Mouse (Mus musculus) MEL (cell line): ENCODE data around the gene Camk1d.

ENCODE experiments used
- CTCF ChIP-seq, 3 experiments: IDR thresholded peaks in 2 of 3; conservative IDR thresholded peaks in 1 of 3; 2 replicates each; pipeline ENCODE4 v1.5.1; 2011 to 2012; ENCODE audit warnings: low read length in 3 of 3, low read depth in 2 of 3, mild to moderate bottlenecking in 2 of 3, improper control_type of control experiment in 1 of 3, inconsistent platforms in 1 of 3, mixed read lengths in 1 of 3, moderate library complexity in 1 of 3; ENCODE audit not compliant: control insufficient read depth in 1 of 3, insufficient read depth in 1 of 3, poor library complexity in 1 of 3, severe bottlenecking in 1 of 3
- EP300 ChIP-seq, 2 experiments: IDR thresholded peaks; 2 replicates each; pipeline ENCODE4 v1.6.1; 2011; ENCODE audit warnings: improper control_type of control experiment in 2 of 2, low read length in 2 of 2, low read depth in 1 of 2, mild to moderate bottlenecking in 1 of 2
- MEF2A ChIP-seq: IDR thresholded peaks from 2 replicates; pipeline ENCODE4 v1.6.1; 2014; ENCODE audit warnings: low read depth, mild to moderate bottlenecking, inconsistent platforms, low read length, improper control_type of control experiment; ENCODE audit not compliant: poor library complexity, insufficient replicate concordance, severe bottlenecking; ENCODE audit errors: extremely low read depth
- POLR2A ChIP-seq, 2 experiments: IDR thresholded peaks; 2 replicates each; pipeline ENCODE4 v1.6.1; 2011 to 2012; ENCODE audit warnings: low read length in 2 of 2, mild to moderate bottlenecking in 2 of 2, control low read depth in 1 of 2, improper control_type of control experiment in 1 of 2, low read depth in 1 of 2, moderate library complexity in 1 of 2; ENCODE audit not compliant: control insufficient read depth in 1 of 2, insufficient read depth in 1 of 2, poor library complexity in 1 of 2
- TCF12 ChIP-seq: IDR thresholded peaks from 2 replicates; pipeline ENCODE4 v1.6.1; 2014; ENCODE audit warnings: low read depth, mild to moderate bottlenecking, inconsistent platforms, low read length, improper control_type of control experiment, moderate library complexity
- ZNF384 ChIP-seq: IDR thresholded peaks from 2 replicates; pipeline ENCODE4 v1.6.1; 2012; ENCODE audit warnings: low read depth, mild to moderate bottlenecking, inconsistent platforms, low read length, improper control_type of control experiment

DNA sequence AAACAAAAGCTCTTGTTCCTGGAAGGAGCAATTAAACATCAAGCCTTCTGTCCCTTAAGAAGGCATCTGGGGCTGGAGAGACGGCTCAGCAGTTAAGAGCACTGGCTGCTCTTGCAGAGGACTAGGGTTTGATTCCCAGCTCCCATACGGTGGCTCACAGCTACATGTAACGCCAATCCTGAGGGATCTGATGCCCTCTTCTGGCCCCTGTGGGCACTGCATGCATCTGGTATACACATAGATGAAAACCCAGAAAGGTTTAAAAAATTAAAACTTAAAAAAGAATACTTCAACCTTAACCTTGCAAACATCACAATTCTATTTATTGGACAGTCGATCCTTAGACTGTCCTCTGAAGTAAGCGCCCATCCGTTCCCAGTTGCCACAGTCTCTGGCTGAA lies 3.4 kb upstream of the Camk1d start:
- no peak for TF ChIP-seq ZNF384
- TF ChIP-seq EP300 (IDR thresholded peaks at IDR 0.05; ENCODE audit: low read depth in 1 of 2, low read length in 2 of 2): no peak
- TF ChIP-seq CTCF (IDR thresholded peaks at IDR 0.05 in 2 of 3, conservative IDR thresholded peaks at IDR 0.05 in 1 of 3; ENCODE audit: control insufficient read depth in 1 of 3, insufficient read depth in 1 of 3, low read depth in 2 of 3, low read length in 3 of 3, poor library complexity in 1 of 3, severe bottlenecking in 1 of 3): peak; percentile 38 to 41 (median 40)
- TF ChIP-seq MEF2A: no peak
- no peak for TF ChIP-seq TCF12
- no peak for TF ChIP-seq POLR2A (IDR thresholded peaks at IDR 0.05; ENCODE audit: control insufficient read depth in 1 of 2, insufficient read depth in 1 of 2, low read depth in 1 of 2, low read length in 2 of 2, poor library complexity in 1 of 2)
